Mouse (Mus musculus) bone marrow, adult 2 months (tissue): ENCODE data around the gene Opn3.

Experiments
- CTCF ChIP-seq: fragments of 200-500 bp; IDR thresholded peaks from 2 replicates; pipeline ENCODE4 v1.5.1; 2011; ENCODE audit warnings: low read length, control low read depth; ENCODE audit not compliant: control insufficient read depth, insufficient read depth
- POLR2A ChIP-seq: fragments of 200-500 bp; IDR thresholded peaks from 2 replicates; pipeline ENCODE4 v1.6.1; 2011; ENCODE audit warnings: low read depth, mild to moderate bottlenecking, control low read depth, low read length, borderline replicate concordance; ENCODE audit not compliant: control insufficient read depth

DNA sequence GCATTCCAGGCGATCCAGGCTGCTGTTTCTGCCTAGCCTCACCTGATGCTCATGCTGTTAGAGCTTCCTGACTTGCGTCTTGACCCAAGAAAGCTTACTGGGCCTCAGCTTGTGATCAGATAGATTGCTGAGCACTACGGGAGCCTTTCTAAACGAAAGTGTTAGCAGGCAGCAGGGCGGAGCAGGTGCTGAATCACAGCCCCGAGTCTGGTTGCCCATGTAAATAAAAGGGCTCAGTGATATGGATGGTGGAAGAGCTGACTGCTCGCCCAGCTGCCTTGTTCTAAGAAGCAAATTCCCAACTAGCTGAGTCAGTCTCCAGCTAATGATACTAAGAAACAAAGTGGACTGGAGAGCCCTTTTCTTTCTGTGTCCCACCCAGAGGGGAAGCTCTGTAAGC, 33.2 kb upstream of the Opn3 start:
- TF ChIP-seq CTCF (no peak), POLR2A (no peak)
